Mouse (Mus musculus) kidney, embryonic 15.5 days (tissue): Measurements from ENCODE around the gene Lrrc4c. TPM values are rescaled to one million over a fixed set of nuclear protein-coding genes. Genes with fewer than 3 reads are reported as not detected.

ENCODE experiments used
- ATAC-seq: fragments of 200-750 bp; cut with Nextera tagmentation; replicated peaks from 2 replicates; pipeline ENCODE4 v1.8.0; 2017; ENCODE audit warnings: moderate TSS enrichment; ENCODE audit not compliant: low FRiP score
- H3K27ac ChIP-seq: fragments of 300-500 bp; sonication (generic); 2 replicates; pipeline ENCODE4 v1.5.1; 2015; ENCODE audit warnings: mild to moderate bottlenecking, inconsistent platforms
- H3K27me3 ChIP-seq: fragments of 300-500 bp; sonication (generic); 2 replicates; pipeline ENCODE4 v1.6.1; 2015; ENCODE audit warnings: inconsistent platforms
- H3K36me3 ChIP-seq: fragments of 300-500 bp; sonication (generic); 2 replicates; pipeline ENCODE4 v1.6.1; 2015; ENCODE audit warnings: inconsistent platforms
- H3K4me1 ChIP-seq: fragments of 300-500 bp; sonication (generic); 2 replicates; pipeline ENCODE4 v1.6.1; 2015; ENCODE audit warnings: inconsistent platforms
- H3K4me2 ChIP-seq: fragments of 300-500 bp; sonication (generic); 2 replicates; pipeline ENCODE4 v1.6.1; 2015; ENCODE audit warnings: moderate library complexity, mild to moderate bottlenecking, inconsistent platforms
- H3K4me3 ChIP-seq: fragments of 300-500 bp; sonication (generic); replicated peaks from 2 replicates; pipeline ENCODE4 v1.5.1; 2015; ENCODE audit warnings: mild to moderate bottlenecking, inconsistent platforms
- H3K9ac ChIP-seq: fragments of 300-500 bp; sonication (generic); 2 replicates; pipeline ENCODE4 v1.6.1; 2015; ENCODE audit warnings: mild to moderate bottlenecking, inconsistent platforms
- H3K9me3 ChIP-seq: fragments of 300-500 bp; sonication (generic); replicated peaks from 2 replicates; pipeline ENCODE4 v1.6.1; 2016; ENCODE audit warnings: inconsistent platforms
- WGBS: fragments of 180-500 bp; shearing (Covaris S2); methylation state at CpG from one replicate; pipeline ENCODE4 v1.1.7; 2015; ENCODE audit warnings: mixed read lengths; 5-methylcytosine and 5-hydroxymethylcytosine counted together
- polyA plus RNA-seq: library from polyadenylated mRNA; unstranded; fragments of >200 nt; fragmentation: Nextera tagmentation; extraction: Ambion mirVana; gene quantifications from 2 replicates; pipeline ENCODE4 v1.2.1, GENCODE M21; 2015

Lrrc4c gene
- polyA plus RNA-seq, 1 experiment from 2014 or later, result 1.4 TPM

- no peak overlapping the region for H3K27ac ChIP-seq
- H3K9ac ChIP-seq, result no peak overlapping the region
- H3K27me3 ChIP-seq, result no peaks in the 10 kb centered on the region
- H3K4me1 ChIP-seq, result no peaks in the 10 kb centered on the region
- no peak overlapping the region for H3K4me2 ChIP-seq
- WGBS, result 57% methylated on average over 2 of the region's 2 CpGs
- H3K9me3 ChIP-seq, result no peaks in the 10 kb centered on the region
- no peaks in the 10 kb centered on the region for H3K36me3 ChIP-seq
- no peak for ATAC-seq
- no peak overlapping the region for H3K4me3 ChIP-seq
Measured at GRCm38 (mm10) chr2:97524256-97524922, 1206.4 kb downstream of the Lrrc4c start.

DNA sequence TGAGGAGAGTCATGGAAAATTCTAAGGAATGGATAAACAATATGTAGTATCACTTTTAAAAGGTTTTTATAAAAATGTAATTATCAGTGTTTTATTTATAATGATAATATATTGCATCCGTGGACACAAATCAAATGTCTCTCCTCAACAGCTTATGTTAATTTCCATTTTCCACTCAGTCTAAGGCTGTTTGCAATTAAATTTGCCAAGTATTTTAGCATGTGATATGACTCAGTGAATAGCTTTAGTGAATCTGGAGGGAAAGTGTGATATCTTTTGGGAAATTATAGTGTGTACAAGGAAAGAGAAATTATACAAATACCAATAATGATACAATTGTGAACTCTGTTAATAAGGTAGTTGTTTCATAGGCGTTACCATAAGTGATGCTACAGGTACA, 1207.1 kb downstream of the Lrrc4c start:
- WGBS, result 93% methylated on average over 2 of the region's 2 CpGs
- H3K27ac ChIP-seq, result no peak overlapping the region
- H3K4me3 ChIP-seq, result no peak overlapping the region
- no peaks in the 10 kb centered on the region for H3K36me3 ChIP-seq
- no peak overlapping the region for H3K9ac ChIP-seq
- no peak for ATAC-seq
- no peaks in the 10 kb centered on the region for H3K27me3 ChIP-seq
- H3K4me2 ChIP-seq, result no peak overlapping the region
- no peaks in the 10 kb centered on the region for H3K4me1 ChIP-seq
- no peaks in the 10 kb centered on the region for H3K9me3 ChIP-seq

DNA sequence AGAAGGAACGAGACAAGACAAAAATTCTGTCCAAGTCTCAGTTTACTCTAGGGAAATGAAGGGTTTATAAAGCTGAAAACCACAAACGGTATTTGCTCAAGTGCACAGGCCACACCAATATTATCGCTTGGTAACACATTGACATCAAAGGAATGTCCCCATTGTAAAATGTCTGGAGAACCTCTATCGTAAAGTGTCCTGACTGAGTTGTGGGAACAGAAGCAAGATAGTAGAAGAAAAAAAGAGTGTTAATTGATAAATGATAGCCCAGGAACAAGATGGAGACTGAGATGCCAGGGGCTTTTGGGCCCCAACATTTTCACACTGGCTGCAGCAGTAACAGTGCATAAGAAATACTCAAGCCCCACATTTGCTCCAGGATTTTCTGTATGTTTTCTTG, 1212.7 kb downstream of the Lrrc4c start:
- ATAC-seq, result no peak
- Histone ChIP-seq H3K36me3 (no peaks in the 10 kb centered on the region), H3K27me3 (no peaks in the 10 kb centered on the region), H3K9ac (no peak overlapping the region), H3K4me1 (no peaks in the 10 kb centered on the region), H3K9me3 (no peaks in the 10 kb centered on the region), H3K4me3 (no peak overlapping the region), H3K27ac (no peak overlapping the region), H3K4me2 (no peak overlapping the region)
- 57% methylated on average over 4 of the region's 4 CpGs for WGBS

DNA sequence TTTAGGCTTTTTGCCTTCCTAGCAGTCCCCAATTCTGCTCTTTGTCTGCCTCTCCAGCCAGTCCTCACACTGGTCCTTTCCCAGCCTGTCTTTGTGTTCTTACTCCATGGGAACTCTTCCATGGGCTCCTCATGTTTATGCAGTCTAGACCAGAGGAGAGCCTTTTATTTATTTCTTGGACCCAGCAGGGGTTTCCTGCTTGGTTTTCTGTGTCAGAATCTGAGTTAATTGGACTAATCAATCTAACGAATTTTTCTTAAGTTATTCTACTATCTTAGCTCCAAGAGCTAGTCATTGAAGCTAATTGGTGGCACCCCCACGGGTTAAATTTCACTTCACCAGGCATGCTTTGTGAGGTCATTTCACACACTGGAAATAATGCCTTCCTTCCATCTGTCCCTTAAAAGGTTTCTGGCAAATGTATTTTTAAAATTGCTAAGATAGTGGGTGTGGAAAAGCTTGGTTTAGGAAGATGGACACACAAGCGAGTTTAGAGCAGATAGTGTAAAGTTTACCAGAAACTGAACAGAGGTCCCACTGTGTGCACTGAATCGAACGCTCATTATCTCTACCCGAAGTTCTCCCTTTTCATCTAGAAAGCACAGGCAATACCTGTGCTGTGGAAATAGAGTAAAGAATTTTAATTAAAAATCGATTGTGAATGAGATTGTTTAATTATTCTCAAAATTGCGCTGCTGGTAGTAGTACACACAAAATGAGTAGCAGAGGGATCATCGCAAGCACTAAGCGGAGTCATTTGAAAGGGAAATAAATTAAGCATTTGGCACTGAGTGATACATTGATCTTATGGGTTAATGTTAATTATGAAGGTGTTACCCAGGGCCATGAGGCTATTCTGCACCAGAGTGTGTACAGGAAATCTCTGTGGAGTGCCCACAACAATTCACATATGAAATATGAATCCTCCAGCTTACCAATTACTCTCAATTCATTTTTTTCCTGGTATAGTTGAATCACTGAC, 1226.0 kb downstream of the Lrrc4c start:
- Histone ChIP-seq H3K36me3 (no peaks in the 10 kb centered on the region), H3K27ac (no peak overlapping the region), H3K4me1 (no peaks in the 10 kb centered on the region), H3K9me3 (no peaks in the 10 kb centered on the region), H3K4me3 (no peak overlapping the region), H3K4me2 (no peak overlapping the region), H3K9ac (no peak overlapping the region), H3K27me3 (no peaks in the 10 kb centered on the region)
- WGBS, result 78% methylated on average over 10 of the region's 10 CpGs
- ATAC-seq, result no peak

DNA sequence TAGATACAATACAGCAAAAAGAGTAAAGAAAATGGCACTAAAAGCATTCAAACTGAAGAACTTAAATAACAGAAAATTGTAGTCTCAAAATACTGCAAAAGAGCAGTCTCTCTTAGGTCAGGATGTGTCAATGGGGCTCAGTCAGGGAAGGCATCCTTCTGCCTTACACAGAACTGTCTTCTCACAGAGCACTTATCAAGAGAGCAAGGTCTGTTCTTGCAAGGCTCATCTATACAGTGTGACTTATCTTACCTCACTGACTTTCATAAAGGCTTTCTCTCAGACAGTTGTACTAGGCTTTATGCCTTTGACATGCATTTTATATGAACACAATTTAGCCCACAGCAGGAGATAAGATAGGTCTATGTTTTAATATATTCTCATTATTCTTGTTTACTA, 1226.7 kb downstream of the Lrrc4c start:
- Histone ChIP-seq H3K4me3 (no peak overlapping the region), H3K9ac (no peak overlapping the region)

GRCm38 (mm10) chr2:97545946-97546345, 1228.0 kb downstream of the Lrrc4c start:
- Histone ChIP-seq H3K27me3 (no peaks in the 10 kb centered on the region), H3K9ac (no peak overlapping the region), H3K4me3 (no peak overlapping the region), H3K9me3 (no peaks in the 10 kb centered on the region), H3K36me3 (no peaks in the 10 kb centered on the region), H3K27ac (no peak overlapping the region), H3K4me1 (no peaks in the 10 kb centered on the region), H3K4me2 (no peak overlapping the region)
- ATAC-seq, result no peak
- WGBS, result 81% methylated on average over 1 of the region's 1 CpGs

More for the DNA sequence above, 1226.7 kb downstream of the Lrrc4c start:
- Histone ChIP-seq H3K9me3 (no peaks in the 10 kb centered on the region), H3K27ac (no peak overlapping the region), H3K27me3 (no peaks in the 10 kb centered on the region), H3K36me3 (no peaks in the 10 kb centered on the region), H3K4me1 (no peaks in the 10 kb centered on the region), H3K4me2 (no peak overlapping the region)
- ATAC-seq, result no peak

- Histone ChIP-seq H3K27ac (no peak overlapping the region), H3K9me3 (no peaks in the 10 kb centered on the region), H3K27me3 (no peaks in the 10 kb centered on the region), H3K9ac (no peak overlapping the region), H3K4me2 (no peak overlapping the region), H3K4me1 (no peaks in the 10 kb centered on the region), H3K36me3 (no peaks in the 10 kb centered on the region), H3K4me3 (no peak overlapping the region)
- WGBS, result 46% methylated on average over 2 of the region's 2 CpGs
- ATAC-seq, result no peak
Measured at GRCm38 (mm10) chr2:97564509-97564908, 1246.5 kb downstream of the Lrrc4c start.

DNA sequence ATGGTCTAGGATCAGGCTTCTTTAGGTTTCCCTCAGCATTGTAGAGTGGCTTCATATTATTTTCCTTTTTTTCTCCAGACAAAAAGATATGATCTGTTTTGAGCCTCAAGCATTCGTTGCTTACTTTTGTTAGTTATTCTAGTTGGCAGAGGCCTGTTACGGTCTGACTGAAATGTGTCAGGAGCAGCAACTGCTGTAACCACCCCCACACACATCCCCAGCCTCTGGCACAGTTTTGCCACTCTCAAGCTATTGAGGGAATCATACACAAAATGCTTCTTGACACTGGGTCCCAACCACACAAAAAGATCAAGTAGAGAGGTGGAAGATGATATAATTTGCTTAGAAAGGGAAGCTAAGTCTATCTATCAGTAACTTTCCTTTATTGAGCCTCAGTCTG, 1251.0 kb downstream of the Lrrc4c start:
- no peaks in the 10 kb centered on the region for H3K4me1 ChIP-seq
- H3K9me3 ChIP-seq, result no peaks in the 10 kb centered on the region
- no peak for ATAC-seq
- no peak overlapping the region for H3K4me3 ChIP-seq
- no peak overlapping the region for H3K4me2 ChIP-seq
- 82% methylated on average over 2 of the region's 2 CpGs for WGBS
- H3K9ac ChIP-seq, result no peak overlapping the region
- H3K27ac ChIP-seq, result no peak overlapping the region
- no peaks in the 10 kb centered on the region for H3K27me3 ChIP-seq
- no peaks in the 10 kb centered on the region for H3K36me3 ChIP-seq

DNA sequence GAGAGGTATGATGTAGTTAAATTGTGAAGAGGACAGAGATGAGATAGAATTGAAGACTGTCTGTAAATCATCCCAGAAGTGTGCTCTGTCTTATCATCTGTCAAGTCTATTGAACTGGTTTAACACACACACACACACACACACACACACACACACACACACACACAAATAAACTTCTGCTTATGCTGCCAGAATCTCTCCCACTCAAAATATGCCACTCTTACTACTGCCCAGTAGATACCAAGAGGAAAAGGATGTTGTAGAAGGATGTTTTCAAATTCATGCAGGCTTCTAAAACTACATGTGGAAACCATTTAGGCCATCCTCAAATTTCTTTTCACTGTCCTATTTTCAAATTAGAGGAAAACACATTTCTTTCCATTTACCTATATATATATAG, 1257.0 kb downstream of the Lrrc4c start:
- Histone ChIP-seq H3K36me3 (no peaks in the 10 kb centered on the region), H3K4me3 (no peak overlapping the region), H3K9me3 (no peaks in the 10 kb centered on the region), H3K27ac (no peak overlapping the region), H3K4me1 (no peaks in the 10 kb centered on the region), H3K9ac (no peak overlapping the region), H3K27me3 (no peaks in the 10 kb centered on the region), H3K4me2 (no peak overlapping the region)
- ATAC-seq, result no peak

DNA sequence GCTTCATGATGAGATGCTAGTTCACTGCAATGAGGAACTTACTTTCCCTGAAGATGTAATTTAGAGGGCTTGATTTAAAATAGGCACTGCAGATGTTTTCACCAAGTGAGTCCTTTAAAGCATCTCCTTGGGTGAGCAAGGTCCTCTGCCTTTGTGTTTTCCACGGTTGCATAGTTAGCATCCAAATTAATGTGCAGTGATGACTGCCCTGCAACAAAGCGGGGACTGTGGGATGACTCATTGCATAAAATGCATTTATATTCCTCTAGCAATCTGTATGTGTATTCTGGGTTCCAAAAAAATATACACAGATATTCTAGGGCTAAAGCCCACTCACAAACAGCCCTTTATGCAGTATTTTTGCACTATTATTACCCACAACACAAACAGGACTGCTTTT, 1263.2 kb downstream of the Lrrc4c start:
- Histone ChIP-seq H3K9ac (no peak overlapping the region), H3K4me3 (no peak overlapping the region), H3K36me3 (no peaks in the 10 kb centered on the region), H3K27me3 (no peaks in the 10 kb centered on the region), H3K27ac (no peak overlapping the region), H3K9me3 (no peaks in the 10 kb centered on the region), H3K4me1 (no peaks in the 10 kb centered on the region), H3K4me2 (no peak overlapping the region)
- no peak for ATAC-seq
- 78% methylated on average over 2 of the region's 2 CpGs for WGBS

DNA sequence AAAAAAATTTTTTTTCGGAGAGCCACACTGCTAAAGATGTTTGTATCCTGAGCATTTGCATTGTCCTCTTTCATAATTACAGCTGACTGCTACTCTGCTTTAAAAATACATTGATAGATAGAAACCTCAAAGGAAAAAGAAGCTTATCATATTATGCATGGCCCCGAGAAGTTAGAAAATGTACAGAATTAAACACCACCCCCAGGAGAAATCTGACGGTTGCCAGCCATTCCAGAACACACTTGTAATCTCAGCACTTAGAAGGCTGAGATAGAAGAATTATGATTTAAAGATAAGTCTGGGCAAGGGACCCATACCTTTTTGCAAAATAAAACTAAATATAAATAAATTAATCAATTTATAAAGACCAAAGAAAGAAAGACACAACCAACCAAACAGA, 1268.4 kb downstream of the Lrrc4c start:
- no peaks in the 10 kb centered on the region for H3K4me1 ChIP-seq
- H3K4me3 ChIP-seq, result no peak overlapping the region
- no peak for ATAC-seq
- H3K4me2 ChIP-seq, result no peak overlapping the region
- H3K9me3 ChIP-seq, result no peaks in the 10 kb centered on the region
- 87% methylated on average over 3 of the region's 3 CpGs for WGBS
- no peak overlapping the region for H3K27ac ChIP-seq
- H3K9ac ChIP-seq, result no peak overlapping the region
- H3K36me3 ChIP-seq, result no peaks in the 10 kb centered on the region
- H3K27me3 ChIP-seq, result no peaks in the 10 kb centered on the region

GRCm38 (mm10) chr2:97590563-97590962, 1272.6 kb downstream of the Lrrc4c start:
- Histone ChIP-seq H3K9ac (no peak overlapping the region), H3K27ac (no peak overlapping the region), H3K27me3 (no peaks in the 10 kb centered on the region), H3K4me1 (no peaks in the 10 kb centered on the region), H3K36me3 (no peaks in the 10 kb centered on the region), H3K4me3 (no peak overlapping the region), H3K9me3 (no peaks in the 10 kb centered on the region), H3K4me2 (no peak overlapping the region)
- 88% methylated on average over 3 of the region's 3 CpGs for WGBS
- ATAC-seq, result no peak
